Mouse (Mus musculus) midbrain, embryonic 10.5 days (tissue): ENCODE measurements around the gene Rara. TPM values are rescaled to one million over a fixed set of nuclear protein-coding genes. Genes with fewer than 3 reads are reported as not detected.

Experiments
- DNase-seq: peaks from one replicate; pipeline ENCODE4 v3.0.0-alpha.2; 2017; ENCODE audit warnings: low spot score
- H3K27ac ChIP-seq: fragments of 300-500 bp; sonication (generic); replicated peaks from 2 replicates; pipeline ENCODE4 v1.5.1; 2016; ENCODE audit warnings: mild to moderate bottlenecking
- H3K27me3 ChIP-seq: fragments of 300-500 bp; sonication (generic); 2 replicates; pipeline ENCODE4 v1.6.1; 2016; ENCODE audit warnings: low read depth, mild to moderate bottlenecking; ENCODE audit not compliant: poor library complexity, severe bottlenecking
- H3K36me3 ChIP-seq: fragments of 300-500 bp; sonication (generic); 2 replicates; pipeline ENCODE4 v1.6.1; 2016; ENCODE audit warnings: mild to moderate bottlenecking, moderate library complexity
- H3K4me1 ChIP-seq: fragments of 300-500 bp; sonication (generic); 2 replicates; pipeline ENCODE4 v1.6.1; 2016
- H3K4me3 ChIP-seq: fragments of 300-500 bp; sonication (generic); 2 replicates; pipeline ENCODE4 v1.5.1; 2016; ENCODE audit warnings: mild to moderate bottlenecking, moderate library complexity
- H3K9me3 ChIP-seq: fragments of 300-500 bp; sonication (generic); replicated peaks from 2 replicates; pipeline ENCODE4 v1.6.1; 2016; ENCODE audit warnings: mild to moderate bottlenecking
- WGBS: fragments of 180-500 bp; shearing (Covaris S2); methylation state at CpG from one replicate; pipeline ENCODE4 v1.1.7; 2016; 5-methylcytosine and 5-hydroxymethylcytosine counted together
- polyA plus RNA-seq: library from polyadenylated mRNA; unstranded; fragments of >200 nt; fragmentation: Nextera tagmentation; extraction: Ambion mirVana; gene quantifications from 2 replicates; pipeline ENCODE4 v1.2.1, GENCODE M21; 2016

Rara gene
- polyA plus RNA-seq, 1 experiment from 2014 or later: 15.5 TPM

DNA sequence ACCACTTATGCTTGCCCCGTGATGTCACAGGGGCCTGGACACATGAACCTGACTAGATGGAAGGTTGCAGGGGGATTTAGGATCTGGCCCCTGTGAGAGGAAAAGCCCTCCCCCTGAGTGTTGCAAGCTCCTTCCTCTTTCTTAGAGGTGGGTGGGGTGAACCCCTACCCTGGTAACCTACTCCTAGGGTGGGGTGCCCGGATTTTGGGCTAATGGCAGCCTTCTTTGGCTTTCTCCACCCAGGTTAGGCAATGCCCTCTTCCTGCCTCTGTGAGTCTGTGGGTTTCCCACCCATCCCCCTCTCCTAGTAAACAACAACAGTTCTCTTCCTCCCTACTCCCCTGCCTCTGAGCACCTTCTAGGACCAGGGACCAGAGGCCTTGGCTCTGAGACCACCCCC is 25.1 kb downstream of the Rara start:
- no peaks in the 10 kb centered on the region for H3K27me3 ChIP-seq
- H3K4me3 ChIP-seq: no peak overlapping the region
- peaks cover 66% of the 10 kb centered on the region for H3K4me1 ChIP-seq
- DNase-seq: no peak
- H3K9me3 ChIP-seq: no peaks in the 10 kb centered on the region
- 72% methylated on average over 2 of the region's 2 CpGs for WGBS
- H3K27ac ChIP-seq: peak overlapping the region; percentile 82
- peaks cover 19% of the 10 kb centered on the region; the same call in 1 of the 2 replicates for H3K36me3 ChIP-seq

DNA sequence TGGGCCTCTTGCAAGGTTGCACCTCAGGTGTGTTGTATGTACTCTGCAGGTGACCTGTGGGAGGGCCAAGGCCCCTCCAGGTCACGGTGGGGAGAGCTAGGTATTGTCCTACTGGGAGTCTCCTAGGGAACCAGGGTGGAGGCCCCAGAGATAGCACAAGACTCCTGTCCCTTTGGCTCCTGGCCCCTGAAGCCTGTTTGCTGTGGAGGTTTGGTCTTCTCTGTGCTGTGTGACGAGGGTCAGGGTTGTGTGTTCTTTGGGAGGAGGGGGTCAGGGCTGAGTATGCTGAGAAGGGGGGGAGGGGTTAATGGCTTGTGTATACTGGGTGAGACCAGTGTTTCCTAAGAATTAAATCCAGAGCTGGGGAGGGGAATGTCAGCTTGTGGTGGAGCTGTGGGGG is 25.7 kb downstream of the Rara start:
- Histone ChIP-seq H3K27ac (peak overlapping the region; percentile 82), H3K27me3 (no peaks in the 10 kb centered on the region), H3K36me3 (peaks cover 19% of the 10 kb centered on the region; the same call in 1 of the 2 replicates), H3K4me1 (peaks cover 66% of the 10 kb centered on the region), H3K4me3 (peak overlapping the region; percentile 38), H3K9me3 (no peaks in the 10 kb centered on the region)
- 0% methylated on average over 2 of the region's 2 CpGs for WGBS
- DNase-seq: no peak

DNA sequence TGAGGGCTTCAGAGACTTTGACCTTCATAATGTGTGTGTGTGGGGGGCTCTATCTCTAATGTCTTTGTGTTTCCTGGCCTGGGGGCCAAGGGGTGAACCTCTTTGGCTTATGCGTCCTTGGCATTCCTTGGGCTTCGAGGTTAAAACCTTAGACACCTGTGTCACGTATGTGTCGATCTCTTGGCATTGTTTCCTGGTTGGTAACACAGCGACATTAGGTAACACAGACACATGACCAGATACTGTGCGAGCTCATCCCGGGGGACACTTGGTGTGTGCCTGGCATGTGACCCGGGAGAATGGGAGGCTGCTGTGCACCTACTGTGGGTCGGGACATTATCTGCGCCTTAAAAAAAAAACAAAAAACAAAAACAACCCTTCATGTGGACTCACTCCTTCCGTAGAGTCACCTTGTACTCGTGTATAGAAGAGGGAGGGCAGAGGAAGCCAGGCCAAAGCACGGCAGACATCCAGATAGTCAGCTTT is 26.3 kb downstream of the Rara start:
- Histone ChIP-seq H3K36me3 (peaks cover 19% of the 10 kb centered on the region; the same call in 1 of the 2 replicates), H3K27ac (peak overlapping the region; percentile 82), H3K9me3 (no peaks in the 10 kb centered on the region), H3K4me1 (peaks cover 69% of the 10 kb centered on the region), H3K4me3 (peak overlapping the region; percentile 38), H3K27me3 (no peaks in the 10 kb centered on the region)
- WGBS: 38% methylated on average over 13 of the region's 13 CpGs
- DNase-seq: no peak

DNA sequence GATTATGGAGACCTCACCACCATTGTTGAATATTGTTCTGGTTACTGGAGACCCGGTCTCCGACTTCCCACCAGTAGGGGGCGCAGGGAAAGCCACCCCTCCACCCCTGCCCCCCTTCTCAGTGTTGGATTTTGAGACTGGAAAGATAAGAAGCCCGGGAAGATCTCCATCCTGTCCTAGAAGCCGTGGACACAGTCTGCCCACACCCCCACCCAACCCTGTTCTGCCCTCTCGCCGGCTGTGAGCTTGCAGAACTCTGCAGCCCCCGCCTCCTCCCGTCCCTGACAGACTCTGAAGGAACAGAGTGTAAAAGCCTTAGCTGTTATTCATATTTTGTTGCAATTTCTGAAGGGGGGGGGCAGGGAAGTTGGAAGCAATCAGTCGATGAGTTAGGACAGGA is 26.8 kb downstream of the Rara start:
- 5% methylated on average over 10 of the region's 10 CpGs for WGBS
- Histone ChIP-seq H3K4me1 (peaks cover 71% of the 10 kb centered on the region), H3K9me3 (no peaks in the 10 kb centered on the region), H3K4me3 (peak overlapping the region; percentile 38), H3K27ac (peak overlapping the region; percentile 82), H3K27me3 (no peaks in the 10 kb centered on the region), H3K36me3 (peaks cover 19% of the 10 kb centered on the region; the same call in 1 of the 2 replicates)
- peak; percentile 84 for DNase-seq

DNA sequence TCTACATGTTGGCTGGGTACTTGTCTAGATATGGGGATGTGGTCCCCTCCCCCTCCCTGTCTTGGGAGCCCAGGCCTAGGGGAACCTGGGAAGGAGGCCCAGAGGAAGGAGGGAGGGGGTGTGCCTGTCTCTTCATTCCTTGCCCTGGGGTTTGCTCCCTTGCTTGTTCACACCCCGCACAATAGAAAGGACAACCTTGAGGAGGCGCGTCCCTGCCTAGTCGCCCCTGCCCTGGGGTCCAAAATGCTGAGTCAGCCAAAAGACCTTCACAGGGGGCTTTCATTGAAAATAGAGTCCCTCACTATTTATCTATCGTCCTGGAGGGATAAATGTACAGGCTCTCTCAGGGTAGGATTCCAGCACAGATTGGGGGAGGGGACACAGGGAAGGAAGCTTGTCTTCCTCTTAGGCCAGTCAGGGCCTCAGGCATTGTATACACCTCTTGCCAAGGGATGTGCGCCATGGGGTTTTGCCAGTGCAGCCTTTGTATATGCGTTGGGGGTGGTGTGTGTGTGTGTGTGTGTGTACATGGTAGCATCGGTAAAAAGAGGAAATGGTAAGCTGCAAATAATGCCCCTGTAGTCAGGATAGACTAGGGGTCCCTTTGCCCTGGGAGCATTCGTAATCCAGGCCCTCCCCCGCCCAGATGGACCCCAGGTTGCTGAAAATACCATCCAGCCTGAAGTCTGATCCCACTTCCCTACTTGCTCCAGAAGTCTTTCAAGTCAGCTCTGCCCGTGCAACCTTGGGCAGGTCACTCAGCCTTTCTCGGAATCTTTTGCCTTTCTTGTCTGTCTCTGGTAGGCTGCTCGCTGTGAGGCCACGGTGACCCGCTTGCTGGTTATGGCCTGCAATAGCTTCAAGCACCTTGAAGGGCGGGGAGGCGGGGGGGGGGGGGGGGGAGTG is 27.4 kb downstream of the Rara start:
- 23% methylated on average over 17 of the region's 17 CpGs for WGBS
- DNase-seq: no peak
- peak overlapping the region; percentile 82 for H3K27ac ChIP-seq
- peaks cover 71% of the 10 kb centered on the region for H3K4me1 ChIP-seq
- H3K36me3 ChIP-seq: peaks cover 19% of the 10 kb centered on the region; the same call in 1 of the 2 replicates
- H3K27me3 ChIP-seq: no peaks in the 10 kb centered on the region
- peak overlapping the region; percentile 38 for H3K4me3 ChIP-seq
- no peaks in the 10 kb centered on the region for H3K9me3 ChIP-seq

DNA sequence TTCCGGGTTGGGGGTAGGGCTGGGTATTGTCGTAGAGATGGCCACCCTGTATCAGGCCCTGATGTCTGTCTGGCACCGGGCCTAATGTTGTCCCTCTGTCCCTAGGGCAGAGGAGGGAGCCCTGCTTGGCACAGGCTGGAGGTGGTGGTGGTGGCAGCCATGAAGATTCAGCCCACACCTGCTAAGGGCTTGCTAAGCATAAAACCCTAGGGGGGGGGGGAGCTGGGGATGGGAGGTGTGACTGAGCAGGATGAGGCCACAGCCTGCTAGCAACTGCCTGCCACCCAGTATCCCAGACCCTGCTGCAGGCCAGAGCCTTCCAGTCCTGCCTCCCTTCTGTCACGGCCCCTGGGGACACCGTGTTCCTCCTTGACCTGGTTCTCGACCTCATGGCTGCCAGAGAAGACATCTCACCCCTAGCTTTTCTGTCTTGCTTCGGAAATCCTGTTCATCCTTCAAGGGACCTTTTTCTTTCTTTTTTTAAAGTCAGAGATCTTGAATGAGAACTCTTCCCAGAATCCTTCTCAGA is 28.2 kb downstream of the Rara start:
- Histone ChIP-seq H3K4me1 (peaks cover 72% of the 10 kb centered on the region), H3K36me3 (peaks cover 12% of the 10 kb centered on the region; the same call in 1 of the 2 replicates), H3K9me3 (no peaks in the 10 kb centered on the region), H3K27ac (peak overlapping the region; percentile 82), H3K4me3 (no peak overlapping the region), H3K27me3 (peaks cover 3% of the 10 kb centered on the region)
- no peak for DNase-seq
- 37% methylated on average over 7 of the region's 7 CpGs for WGBS

DNA sequence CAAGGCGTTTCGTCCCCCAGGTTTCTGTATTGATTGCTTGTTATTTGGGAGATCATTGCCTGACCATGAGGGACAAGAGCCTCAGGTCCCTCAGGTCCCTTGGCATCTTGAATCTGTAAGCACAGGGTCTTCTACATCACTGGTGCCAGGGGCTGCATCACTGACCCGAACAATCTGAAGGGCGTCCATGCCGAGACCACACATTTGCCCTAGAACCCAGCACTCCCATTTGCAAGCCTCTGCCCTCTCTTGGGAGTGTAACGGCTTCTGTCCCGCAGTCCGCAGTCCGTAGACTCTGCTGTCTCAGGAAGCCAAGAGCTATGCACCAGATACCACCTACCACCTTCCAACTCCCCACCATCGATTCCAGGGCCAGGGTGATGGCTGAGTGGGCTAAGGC is 28.7 kb downstream of the Rara start:
- WGBS: 84% methylated on average over 10 of the region's 10 CpGs
- H3K4me3 ChIP-seq: no peak overlapping the region
- peaks cover 9% of the 10 kb centered on the region for H3K27me3 ChIP-seq
- H3K9me3 ChIP-seq: no peaks in the 10 kb centered on the region
- peaks cover 6% of the 10 kb centered on the region; the same call in 1 of the 2 replicates for H3K36me3 ChIP-seq
- H3K27ac ChIP-seq: no peak overlapping the region
- peaks cover 73% of the 10 kb centered on the region for H3K4me1 ChIP-seq
- no peak for DNase-seq

DNA sequence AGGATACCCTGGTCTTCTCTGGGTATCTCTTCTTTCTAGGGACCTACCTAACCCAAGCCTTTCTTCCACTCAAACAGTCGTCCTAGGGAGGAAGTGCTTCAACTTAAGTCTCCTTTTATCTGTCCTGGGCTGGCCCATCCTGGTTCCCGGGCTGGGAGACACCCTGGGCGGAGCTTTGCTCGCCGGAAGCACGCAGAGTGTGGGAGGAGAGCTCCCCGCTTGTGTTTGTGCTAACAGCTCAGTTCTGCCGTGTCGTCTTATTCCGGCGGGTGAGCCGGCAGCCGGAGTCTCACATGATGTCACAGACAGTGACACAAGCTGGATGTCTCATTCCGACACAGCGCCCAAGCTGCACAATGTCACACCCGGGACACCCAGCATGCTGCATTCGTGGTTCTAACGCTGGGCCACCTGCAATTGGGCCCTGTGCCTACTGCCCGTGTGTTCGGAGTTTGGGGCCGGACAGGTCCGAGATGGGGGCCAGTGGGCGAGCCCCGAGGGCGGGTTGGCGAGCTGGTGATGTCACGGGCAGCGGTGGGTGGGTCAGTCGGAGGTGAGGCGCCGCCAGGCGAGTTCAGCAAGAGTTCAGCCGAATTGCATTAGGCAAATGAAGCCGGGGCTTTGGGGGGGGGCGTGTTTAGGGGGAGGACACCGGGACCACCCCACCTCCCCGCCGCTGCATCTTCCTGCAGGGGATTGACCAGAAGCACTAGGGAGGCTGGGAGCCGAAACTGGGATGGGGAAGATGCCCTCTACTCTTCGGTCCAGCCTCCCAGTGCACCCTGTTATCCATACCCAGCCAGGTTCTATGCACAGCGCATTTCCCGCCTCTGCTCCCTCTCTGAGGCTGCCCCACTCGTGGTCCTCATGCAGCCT is 32.1 kb downstream of the Rara start:
- DNase-seq: peak; percentile 75
- Histone ChIP-seq H3K27me3 (peaks cover 36% of the 10 kb centered on the region), H3K36me3 (no peaks in the 10 kb centered on the region), H3K4me3 (peak overlapping the region; percentile 74), H3K4me1 (peaks cover 79% of the 10 kb centered on the region), H3K9me3 (no peaks in the 10 kb centered on the region), H3K27ac (peak overlapping the region; percentile 81)
- under 1% methylated on average over 43 of the region's 43 CpGs for WGBS

DNA sequence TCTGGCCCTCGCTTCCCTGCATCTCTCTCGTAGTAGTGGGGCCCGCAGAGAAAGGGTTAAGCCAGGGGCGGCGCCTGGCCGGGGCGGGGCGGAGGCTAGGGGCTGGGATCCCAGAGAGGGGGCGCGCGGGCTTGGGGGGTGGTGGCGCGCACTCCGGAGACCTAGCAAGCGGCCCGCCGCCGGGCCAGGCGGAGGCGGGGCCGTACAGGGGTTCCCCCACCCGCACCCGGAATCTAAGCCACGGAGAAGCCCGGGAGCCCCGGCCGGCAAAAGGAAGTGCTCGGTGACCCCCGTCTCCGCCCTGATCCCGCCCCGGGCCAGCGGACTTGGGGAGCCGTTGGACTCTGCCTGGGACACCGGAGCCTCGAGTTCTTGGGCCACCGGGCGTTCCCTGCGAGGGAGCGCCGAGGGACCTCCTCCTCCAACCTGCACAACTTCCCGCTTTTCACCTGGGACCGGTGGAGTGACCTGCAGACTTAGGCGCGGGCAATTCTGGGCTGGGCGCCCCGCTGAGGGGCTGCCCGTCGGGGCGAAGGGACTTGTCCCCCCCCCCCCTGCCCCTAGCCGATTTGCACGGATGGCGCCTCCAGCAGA is 32.8 kb downstream of the Rara start:
- under 1% methylated on average over 53 of the region's 53 CpGs for WGBS
- peak; percentile 79 for DNase-seq
- Histone ChIP-seq H3K36me3 (no peaks in the 10 kb centered on the region), H3K4me3 (peak overlapping the region; percentile 74), H3K9me3 (no peaks in the 10 kb centered on the region), H3K27ac (peak overlapping the region; percentile 81), H3K4me1 (peaks cover 79% of the 10 kb centered on the region), H3K27me3 (peaks cover 44% of the 10 kb centered on the region)

DNA sequence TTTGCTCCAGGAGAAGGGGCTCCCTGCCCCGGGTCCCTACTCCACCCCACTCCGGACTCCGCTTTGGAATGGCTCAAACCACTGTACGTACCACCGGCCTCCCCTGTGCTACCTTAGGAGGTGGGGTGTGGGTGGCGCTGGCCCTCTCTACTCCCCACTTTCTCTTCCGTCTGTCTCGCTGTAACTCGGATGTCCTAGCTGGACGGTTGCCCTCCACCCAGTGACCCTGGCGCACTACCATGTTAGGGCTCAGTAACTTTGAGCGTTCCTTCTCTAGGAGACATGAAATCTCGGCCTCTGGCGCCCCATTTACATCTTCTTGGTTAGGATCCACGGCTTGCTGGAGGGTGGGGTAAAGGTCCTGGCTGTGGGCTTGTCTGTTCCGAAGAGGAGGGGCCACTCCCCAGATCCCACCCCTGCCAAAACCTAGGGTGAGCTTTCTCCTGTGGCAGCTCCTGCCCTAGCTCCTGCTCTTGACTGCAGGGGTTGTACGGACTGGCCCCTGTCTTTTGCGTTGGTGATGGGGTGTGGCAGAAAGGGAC is 33.5 kb downstream of the Rara start:
- Histone ChIP-seq H3K36me3 (no peaks in the 10 kb centered on the region), H3K9me3 (no peaks in the 10 kb centered on the region), H3K4me1 (peaks cover 79% of the 10 kb centered on the region), H3K4me3 (peak overlapping the region; percentile 74), H3K27me3 (peaks cover 44% of the 10 kb centered on the region), H3K27ac (peak overlapping the region; percentile 81)
- no peak for DNase-seq
- 3% methylated on average over 18 of the region's 18 CpGs for WGBS

DNA sequence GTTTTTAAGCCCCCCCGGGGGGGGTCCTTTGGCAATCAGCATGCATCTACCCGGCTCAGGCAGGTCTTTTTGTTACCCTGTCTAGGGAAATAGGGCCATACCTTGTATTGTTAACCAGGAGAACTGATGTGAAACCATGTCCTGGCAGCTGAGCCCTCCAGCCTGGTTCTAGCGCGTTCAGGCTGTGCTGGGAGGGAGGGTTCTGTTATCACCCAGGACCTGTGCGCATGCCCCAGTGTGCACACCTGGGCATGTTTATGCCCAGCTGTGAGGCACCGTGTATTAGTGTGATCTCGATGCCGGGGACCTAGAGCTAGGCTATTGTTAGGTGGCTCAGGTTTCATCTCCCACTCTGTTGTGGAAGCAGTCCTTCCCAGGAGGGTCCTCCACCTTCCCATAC is 34.1 kb downstream of the Rara start:
- no peaks in the 10 kb centered on the region for H3K9me3 ChIP-seq
- 8% methylated on average over 8 of the region's 8 CpGs for WGBS
- no peak for DNase-seq
- peaks cover 50% of the 10 kb centered on the region for H3K27me3 ChIP-seq
- peaks cover 82% of the 10 kb centered on the region for H3K4me1 ChIP-seq
- no peak overlapping the region; the same call in 1 of the 2 replicates for H3K27ac ChIP-seq
- H3K36me3 ChIP-seq: peaks cover 4% of the 10 kb centered on the region; the same call in 1 of the 2 replicates
- peak overlapping the region; percentile 74 for H3K4me3 ChIP-seq
